Mouse (Mus musculus) mammary gland, adult 2 months (tissue): ENCODE data around the gene Cnnm1. TPM values are rescaled to one million over a fixed set of nuclear protein-coding genes. Genes with fewer than 3 reads are reported as not detected.

Experiments
- polyA plus RNA-seq: library from polyadenylated mRNA; depleted of rRNA; stranded (reverse); fragments of >200 nt; gene quantifications from 2 replicates; pipeline ENCODE4 v1.2.3, GENCODE M21; 2012; ENCODE audit warnings: low replicate concordance; rRNA removed

The Cnnm1 gene
- polyA plus RNA-seq, result 0.04 and 0.07 TPM in 2 replicates

GRCm38 (mm10) chr19:43440112-43440737, at the start of gene Cnnm1:
Cnnm1 (plus strand) TSS chr19:43440436.

GRCm38 (mm10) chr19:43524187-43525103, 84.2 kb downstream of the Cnnm1 start, which contains the start of gene Got1:
Got1 (minus strand) TSS chr19:43524605.

Other genes starting within 250 kb of the Cnnm1 start
- gene Hpse2, start 52.1 kb upstream of the Cnnm1 start, polyA plus RNA-seq, result 0.17 and 0.34 TPM in 2 replicates
- 15.5 and 66.9 TPM in 2 replicates for gene Got1, start 84.2 kb downstream of the Cnnm1 start, polyA plus RNA-seq
- gene Nkx2-3, start 171.9 kb downstream of the Cnnm1 start, polyA plus RNA-seq, result not detected in 2 replicates
- 76.3 and 79.7 TPM in 2 replicates for gene Slc25a28, start 234.4 kb downstream of the Cnnm1 start, polyA plus RNA-seq
- 4.2 and 4.8 TPM in 2 replicates for gene Entpd7, start 249.2 kb downstream of the Cnnm1 start, polyA plus RNA-seq